Mouse (Mus musculus): Measurements from ENCODE around the gene Map2k2. TPM values are rescaled to one million over a fixed set of nuclear protein-coding genes. Genes with fewer than 3 reads are reported as not detected.
"Not testable (repeated sequence)": the region's sequence is repeated elsewhere in the genome, so short reads cannot be mapped to it uniquely, and the experiment has no call there.

Gene Map2k2
- polyA plus RNA-seq, 1 experiment from 2014 or later, result 165 TPM

DNA sequence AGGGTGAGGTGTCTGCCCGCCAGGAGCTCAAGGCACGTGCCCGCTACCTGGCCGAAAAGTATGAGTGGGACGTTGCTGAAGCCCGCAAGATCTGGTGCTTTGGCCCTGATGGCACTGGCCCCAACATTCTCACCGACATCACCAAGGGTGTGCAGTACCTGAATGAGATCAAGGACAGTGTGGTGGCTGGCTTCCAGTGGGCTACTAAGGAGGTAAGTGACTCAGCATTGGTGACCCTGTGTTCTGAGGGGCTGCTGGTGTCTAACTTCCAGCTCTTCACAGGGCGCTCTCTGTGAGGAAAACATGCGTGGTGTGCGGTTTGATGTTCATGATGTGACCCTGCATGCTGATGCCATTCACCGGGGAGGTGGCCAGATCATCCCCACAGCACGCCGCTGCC, 75.2 kb downstream of the Map2k2 start:
- no peak overlapping the region for H3K9ac ChIP-seq
- H3K36me3 ChIP-seq, result peaks cover 68% of the 10 kb centered on the region
- H3K4me2 ChIP-seq, result no peak overlapping the region
- peaks cover 68% of the 10 kb centered on the region for H3K4me1 ChIP-seq
- H3K27me3 ChIP-seq, result no peaks in the 10 kb centered on the region
- 91% methylated on average over 13 of the region's 13 CpGs for WGBS
- H3K4me3 ChIP-seq, result no peak overlapping the region; the same call in 1 of the 2 replicates
- peak overlapping the region; percentile 54; the same call in 1 of the 2 replicates for H3K27ac ChIP-seq
- no peak for ATAC-seq (ENCODE audit: insufficient number of reproducible peaks, low FRiP score, low TSS enrichment, low read depth)
- H3K9me3 ChIP-seq, result no peaks in the 10 kb centered on the region

DNA sequence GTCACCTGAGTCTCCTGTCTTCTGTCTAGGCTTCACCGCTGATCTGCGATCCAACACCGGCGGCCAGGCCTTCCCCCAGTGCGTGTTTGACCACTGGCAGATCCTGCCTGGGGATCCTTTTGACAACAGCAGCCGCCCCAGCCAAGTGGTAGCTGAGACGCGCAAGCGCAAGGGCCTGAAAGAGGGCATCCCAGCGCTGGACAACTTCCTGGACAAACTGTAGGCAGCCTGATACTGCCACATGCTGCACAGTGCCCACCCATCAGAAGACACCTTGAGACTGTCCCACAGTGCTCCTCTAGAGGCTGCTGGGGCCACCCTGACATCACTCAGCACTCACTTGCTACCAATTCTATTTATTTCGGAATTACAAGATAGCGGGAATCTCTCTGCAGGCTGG, 76.1 kb downstream of the Map2k2 start:
- not testable (repeated sequence) for H3K4me2 ChIP-seq; H3K27me3 ChIP-seq; H3K4me3 ChIP-seq; H3K9ac ChIP-seq; ATAC-seq (ENCODE audit: insufficient number of reproducible peaks, low FRiP score, low TSS enrichment, low read depth); H3K9me3 ChIP-seq
- H3K36me3 ChIP-seq, result peaks cover 74% of the 10 kb centered on the region
- H3K27ac ChIP-seq, result peak overlapping the region; percentile 54
- peaks cover 67% of the 10 kb centered on the region for H3K4me1 ChIP-seq
- 76% methylated on average over 12 of the region's 12 CpGs for WGBS

DNA sequence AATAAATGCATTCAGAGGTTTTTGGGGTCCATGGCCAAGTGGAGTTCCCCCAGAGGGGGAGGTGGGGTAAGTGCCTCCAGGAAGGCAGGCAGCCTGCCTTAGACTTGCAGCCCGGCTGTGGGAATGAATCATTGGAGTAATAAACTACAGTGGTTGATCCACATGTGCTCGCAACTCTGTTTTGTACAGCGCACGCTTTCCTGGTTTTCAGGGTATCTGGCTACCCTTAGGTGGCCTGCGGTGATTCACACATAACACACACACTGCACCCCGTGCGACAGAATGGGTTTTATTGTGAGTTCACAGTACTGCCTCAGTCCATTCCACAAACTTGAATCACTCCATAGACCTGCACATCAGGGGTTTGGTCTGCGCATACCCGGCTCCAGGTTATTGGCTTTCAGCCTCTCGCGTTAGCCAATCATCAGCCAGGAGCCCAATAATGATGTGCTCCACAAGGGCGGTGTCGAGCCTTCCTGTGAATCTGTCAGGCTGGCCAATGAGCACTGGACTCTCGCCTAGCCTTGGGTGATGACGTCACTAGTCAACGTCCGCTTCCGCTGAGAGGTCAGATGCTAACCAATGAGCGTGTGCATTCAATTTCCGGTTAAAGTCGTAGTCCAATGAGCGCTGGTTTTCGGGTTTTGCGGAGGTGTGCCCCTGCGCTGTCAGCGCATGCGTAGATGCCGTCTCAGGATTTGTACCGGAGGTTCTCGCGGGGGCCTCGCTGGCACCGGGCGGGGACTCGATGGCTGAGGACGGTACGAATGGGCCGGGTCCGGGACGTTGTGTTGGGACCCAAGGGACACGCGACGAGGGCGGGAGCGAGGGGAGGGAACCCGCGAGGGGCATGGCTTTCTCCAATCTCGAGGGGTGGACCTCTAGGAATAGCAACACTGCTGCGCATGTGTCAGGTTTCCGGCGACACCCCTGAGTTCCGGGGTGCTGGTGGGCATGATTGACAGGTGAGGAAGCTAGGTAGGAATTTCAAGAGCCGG, 76.9 kb downstream of the Map2k2 start, which contains the start of gene Dapk3:
TSS of gene Dapk3 (plus strand) at position 670 of the 998 bp plus-strand sequence.
- Histone ChIP-seq H3K4me1 (peaks cover 64% of the 10 kb centered on the region), H3K27ac (peak within 1 kb of the TSS; percentile 89), H3K4me2 (peak within 1 kb of the TSS; percentile 54), H3K9ac (peak within 1 kb of the TSS; percentile 57), H3K27me3 (no peaks in the 10 kb centered on the region), H3K9me3 (no peaks in the 10 kb centered on the region), H3K4me3 (peak within 1 kb of the TSS; percentile 73), H3K36me3 (peaks cover 81% of the 10 kb centered on the region)
- WGBS, result 4% methylated on average over 53 of the region's 53 CpGs
- ATAC-seq (ENCODE audit: insufficient number of reproducible peaks, low FRiP score, low TSS enrichment, low read depth), result peak; percentile 92

Small RNAs within 50 kb of the gene (microRNA-seq; reads per million reads assigned to microRNA genes)
- gene Mir5615-1, result not detected
- not detected for gene Mir5615-2

Other genes with a start within 250 kb of the Map2k2 start
- 0.05 TPM in 1 of 2 replicates, not detected in the other for gene Tmprss9, start 234.1 kb upstream of the Map2k2 start, polyA plus RNA-seq (2015; fragmentation: Nextera tagmentation; extraction: Ambion mirVana)
- 312 and 329 TPM in 2 replicates for gene Timm13, start 204.9 kb upstream of the Map2k2 start, polyA plus RNA-seq (2015; fragmentation: Nextera tagmentation; extraction: Ambion mirVana)
- 51.6 and 58.2 TPM in 2 replicates for gene Lmnb2, start 187.7 kb upstream of the Map2k2 start, polyA plus RNA-seq (2015; fragmentation: Nextera tagmentation; extraction: Ambion mirVana)
- 44.4 and 44.7 TPM in 2 replicates for gene Gadd45b, start 175.8 kb upstream of the Map2k2 start, polyA plus RNA-seq (2015; fragmentation: Nextera tagmentation; extraction: Ambion mirVana)
- gene Gng7, start 91.0 kb upstream of the Map2k2 start, polyA plus RNA-seq (2015; fragmentation: Nextera tagmentation; extraction: Ambion mirVana), result 7.7 and 8.7 TPM in 2 replicates
- gene Diras1, start 80.3 kb upstream of the Map2k2 start, polyA plus RNA-seq (2015; fragmentation: Nextera tagmentation; extraction: Ambion mirVana), result 0.05 and 0.29 TPM in 2 replicates
- 21.3 and 21.8 TPM in 2 replicates for gene Slc39a3, start 68.5 kb upstream of the Map2k2 start, polyA plus RNA-seq (2015; fragmentation: Nextera tagmentation; extraction: Ambion mirVana)
- gene Sgta, start 45.7 kb upstream of the Map2k2 start, polyA plus RNA-seq (2015; fragmentation: Nextera tagmentation; extraction: Ambion mirVana), result 200 and 204 TPM in 2 replicates
- 79.3 and 91.0 TPM in 2 replicates for gene Thop1, start 35.9 kb upstream of the Map2k2 start, polyA plus RNA-seq (2015; fragmentation: Nextera tagmentation; extraction: Ambion mirVana)
- gene Creb3l3, start 7.0 kb upstream of the Map2k2 start, polyA plus RNA-seq (2015; fragmentation: Nextera tagmentation; extraction: Ambion mirVana), result 0.73 and 1.5 TPM in 2 replicates
- gene Zbtb7a, start 29.3 kb downstream of the Map2k2 start, polyA plus RNA-seq (2015; fragmentation: Nextera tagmentation; extraction: Ambion mirVana), result 58.6 and 61.4 TPM in 2 replicates
- 48.0 and 50.6 TPM in 2 replicates for gene Pias4, start 62.0 kb downstream of the Map2k2 start, polyA plus RNA-seq (2015; fragmentation: Nextera tagmentation; extraction: Ambion mirVana)
- gene Eef2, start 70.7 kb downstream of the Map2k2 start, polyA plus RNA-seq (2015; fragmentation: Nextera tagmentation; extraction: Ambion mirVana), result 564 and 615 TPM in 2 replicates
- 45.7 and 53.5 TPM in 2 replicates for gene Dapk3, start 77.1 kb downstream of the Map2k2 start, polyA plus RNA-seq (2015; fragmentation: Nextera tagmentation; extraction: Ambion mirVana)
- gene 4930442H23Rik, start 77.9 kb downstream of the Map2k2 start, polyA plus RNA-seq (2015; fragmentation: Nextera tagmentation; extraction: Ambion mirVana), result not detected in 2 replicates
- gene Nmrk2, start 96.1 kb downstream of the Map2k2 start, polyA plus RNA-seq (2015; fragmentation: Nextera tagmentation; extraction: Ambion mirVana), result 0.41 and 1.3 TPM in 2 replicates
- gene Atcay, start 124.9 kb downstream of the Map2k2 start, polyA plus RNA-seq (2015; fragmentation: Nextera tagmentation; extraction: Ambion mirVana), result 0.25 and 0.28 TPM in 2 replicates
- gene Zfr2, start 127.2 kb downstream of the Map2k2 start, polyA plus RNA-seq (2015; fragmentation: Nextera tagmentation; extraction: Ambion mirVana), result 8.7 and 10.9 TPM in 2 replicates
- gene Matk, start 147.0 kb downstream of the Map2k2 start, polyA plus RNA-seq (2015; fragmentation: Nextera tagmentation; extraction: Ambion mirVana), result 5.4 and 6.0 TPM in 2 replicates
- 189 and 194 TPM in 2 replicates for gene Mrpl54, start 161.0 kb downstream of the Map2k2 start, polyA plus RNA-seq (2015; fragmentation: Nextera tagmentation; extraction: Ambion mirVana)
- 77.1 and 87.5 TPM in 2 replicates for gene Apba3, start 161.0 kb downstream of the Map2k2 start, polyA plus RNA-seq (2015; fragmentation: Nextera tagmentation; extraction: Ambion mirVana)
- gene Tjp3, start 185.7 kb downstream of the Map2k2 start, polyA plus RNA-seq (2015; fragmentation: Nextera tagmentation; extraction: Ambion mirVana), result 8.4 and 9.9 TPM in 2 replicates
- gene Pip5k1c, start 187.0 kb downstream of the Map2k2 start, polyA plus RNA-seq (2015; fragmentation: Nextera tagmentation; extraction: Ambion mirVana), result 44.8 and 48.1 TPM in 2 replicates
- 37.3 and 39.3 TPM in 2 replicates for gene Cactin, start 215.2 kb downstream of the Map2k2 start, polyA plus RNA-seq (2015; fragmentation: Nextera tagmentation; extraction: Ambion mirVana)
- gene Tbxa2r, start 222.8 kb downstream of the Map2k2 start, polyA plus RNA-seq (2015; fragmentation: Nextera tagmentation; extraction: Ambion mirVana), result 11.9 and 12.8 TPM in 2 replicates
- gene Gipc3, start 237.4 kb downstream of the Map2k2 start, polyA plus RNA-seq (2015; fragmentation: Nextera tagmentation; extraction: Ambion mirVana), result 0.04 and 0.07 TPM in 2 replicates
- 86.0 and 89.9 TPM in 2 replicates for gene Hmg20b, start 244.6 kb downstream of the Map2k2 start, polyA plus RNA-seq (2015; fragmentation: Nextera tagmentation; extraction: Ambion mirVana)